Mouse (Mus musculus) heart, embryonic 16.5 days (tissue): ENCODE data around the gene Carhsp1. TPM values are rescaled to one million over a fixed set of nuclear protein-coding genes. Genes with fewer than 3 reads are reported as not detected.

ENCODE experiments used
- ATAC-seq: fragments of 200-750 bp; cut with Nextera tagmentation; replicated peaks from 2 replicates; pipeline ENCODE4 v1.8.0; 2017; ENCODE audit warnings: moderate number of reproducible peaks; ENCODE audit not compliant: insufficient read depth, low FRiP score; ENCODE audit errors: extremely low read depth
- H3K27ac ChIP-seq: fragments of 300-500 bp; sonication (generic); 2 replicates; pipeline ENCODE4 v1.5.1; 2014; ENCODE audit warnings: mild to moderate bottlenecking, low read length, control low read depth, moderate library complexity
- H3K27me3 ChIP-seq: fragments of 300-500 bp; sonication (generic); 2 replicates; pipeline ENCODE4 v1.6.1; 2014; ENCODE audit warnings: low read length, mixed read lengths; ENCODE audit not compliant: control insufficient read depth, insufficient read depth
- H3K36me3 ChIP-seq: fragments of 300-500 bp; sonication (generic); 2 replicates; pipeline ENCODE4 v1.6.1; 2014; ENCODE audit not compliant: control insufficient read depth, insufficient read depth
- H3K4me1 ChIP-seq: fragments of 300-500 bp; sonication (generic); 2 replicates; pipeline ENCODE4 v1.6.1; 2014; ENCODE audit warnings: low read length, mixed read lengths; ENCODE audit not compliant: control insufficient read depth, insufficient read depth
- H3K4me2 ChIP-seq: fragments of 300-500 bp; sonication (generic); 2 replicates; pipeline ENCODE4 v1.6.1; 2014; ENCODE audit warnings: low read depth, mild to moderate bottlenecking, control low read depth, low read length
- H3K4me3 ChIP-seq: fragments of 300-500 bp; sonication (generic); 2 replicates; pipeline ENCODE4 v1.5.1; 2014; ENCODE audit warnings: mild to moderate bottlenecking, control low read depth, low read length
- H3K9ac ChIP-seq: fragments of 300-500 bp; sonication (generic); 2 replicates; pipeline ENCODE4 v1.6.1; 2014; ENCODE audit warnings: low read length, control low read depth
- H3K9me3 ChIP-seq: fragments of 300-500 bp; sonication (generic); replicated peaks from 2 replicates; pipeline ENCODE4 v1.6.1; 2016; ENCODE audit warnings: low read length; ENCODE audit not compliant: control insufficient read depth
- WGBS: fragments of 180-500 bp; shearing (Covaris S2); extraction: QIAGEN DNeasy Blood & Tissue Kit; methylation state at CpG from one replicate; pipeline ENCODE4 v1.1.7; 2014; 5-methylcytosine and 5-hydroxymethylcytosine counted together
- microRNA-seq: library from miRNA; unstranded; fragments of <30 nt; microRNA quantifications from one replicate; pipeline ENCODE4, GENCODE M21; 2017
- polyA plus RNA-seq: library from polyadenylated mRNA; unstranded; fragments of >200 nt; fragmentation: Nextera tagmentation; extraction: Ambion mirVana; gene quantifications from 2 replicates; pipeline ENCODE4 v1.2.1, GENCODE M21; 2015

Gene Carhsp1
- polyA plus RNA-seq, 1 experiment from 2014 or later: 75.4 TPM

- H3K27me3 ChIP-seq: no peaks in the 10 kb centered on the region
- 86% methylated on average over 3 of the region's 3 CpGs for WGBS
- no peak overlapping the region for H3K4me2 ChIP-seq
- H3K4me3 ChIP-seq: no peak overlapping the region
- H3K36me3 ChIP-seq: no peaks in the 10 kb centered on the region
- no peak overlapping the region for H3K27ac ChIP-seq
- ATAC-seq: no peak
- no peaks in the 10 kb centered on the region for H3K9me3 ChIP-seq
- H3K9ac ChIP-seq: no peak overlapping the region
- no peaks in the 10 kb centered on the region for H3K4me1 ChIP-seq
These were observed 58.5 kb downstream of the Carhsp1 start for GRCm38 (mm10) chr16:8613447-8613846.

- H3K4me3 ChIP-seq: no peak overlapping the region
- no peak for ATAC-seq
- no peaks in the 10 kb centered on the region for H3K27me3 ChIP-seq
- H3K36me3 ChIP-seq: no peaks in the 10 kb centered on the region
- H3K9me3 ChIP-seq: no peaks in the 10 kb centered on the region
- H3K9ac ChIP-seq: no peak overlapping the region
- no peaks in the 10 kb centered on the region for H3K4me1 ChIP-seq
- no peak overlapping the region for H3K27ac ChIP-seq
- H3K4me2 ChIP-seq: no peak overlapping the region
- 77% methylated on average over 4 of the region's 4 CpGs for WGBS
These were observed 58.9 kb downstream of the Carhsp1 start for GRCm38 (mm10) chr16:8613039-8613438.

GRCm38 (mm10) chr16:8612214-8613005 is 59.5 kb downstream of the Carhsp1 start:
- no peaks in the 10 kb centered on the region for H3K9me3 ChIP-seq
- no peak overlapping the region for H3K4me2 ChIP-seq
- no peak overlapping the region for H3K27ac ChIP-seq
- WGBS: 77% methylated on average over 8 of the region's 8 CpGs
- H3K4me1 ChIP-seq: no peaks in the 10 kb centered on the region
- ATAC-seq: no peak
- no peak overlapping the region for H3K4me3 ChIP-seq
- H3K27me3 ChIP-seq: no peaks in the 10 kb centered on the region
- no peak overlapping the region for H3K9ac ChIP-seq
- no peaks in the 10 kb centered on the region for H3K36me3 ChIP-seq

- no peaks in the 10 kb centered on the region for H3K4me1 ChIP-seq
- no peaks in the 10 kb centered on the region for H3K9me3 ChIP-seq
- H3K27me3 ChIP-seq: no peaks in the 10 kb centered on the region
- H3K27ac ChIP-seq: no peak overlapping the region
- no peak overlapping the region for H3K9ac ChIP-seq
- H3K4me2 ChIP-seq: no peak overlapping the region
- 71% methylated on average over 3 of the region's 3 CpGs for WGBS
- no peak overlapping the region for H3K4me3 ChIP-seq
- ATAC-seq: no peak
- no peaks in the 10 kb centered on the region for H3K36me3 ChIP-seq
These were observed 61.6 kb downstream of the Carhsp1 start for GRCm38 (mm10) chr16:8610397-8610796.

Small RNAs within 50 kb of the gene (microRNA-seq; reads per million reads assigned to microRNA genes)
- gene Gm22137: not detected

Other genes starting within 250 kb of the Carhsp1 start
- gene Tmem114, start 247.0 kb downstream of the Carhsp1 start, polyA plus RNA-seq: not detected in 2 replicates
- 42.0 and 48.0 TPM in 2 replicates for gene Mettl22, start 201.4 kb downstream of the Carhsp1 start, polyA plus RNA-seq
- gene Abat, start 158.7 kb downstream of the Carhsp1 start, polyA plus RNA-seq: 28.4 and 28.6 TPM in 2 replicates
- gene Pmm2, start 34.5 kb downstream of the Carhsp1 start, polyA plus RNA-seq: 42.2 and 43.9 TPM in 2 replicates
- 19.5 and 19.7 TPM in 2 replicates for gene Tmem186, start 34.4 kb downstream of the Carhsp1 start, polyA plus RNA-seq
- not detected in 2 replicates for gene Gm5767, start 8.6 kb upstream of the Carhsp1 start, polyA plus RNA-seq
- gene Usp7, start 120.2 kb upstream of the Carhsp1 start, polyA plus RNA-seq: 15.0 and 16.9 TPM in 2 replicates
- 16.1 and 17.8 TPM in 2 replicates for gene 1810013L24Rik, start 157.9 kb upstream of the Carhsp1 start, polyA plus RNA-seq